Mouse (Mus musculus) stomach, embryonic 15.5 days (tissue): ENCODE measurements around the gene Dtnb. TPM values are rescaled to one million over a fixed set of nuclear protein-coding genes. Genes with fewer than 3 reads are reported as not detected.

Experiments used
- ATAC-seq: fragments of 200-750 bp; cut with Nextera tagmentation; 2 replicates; pipeline ENCODE4 v1.8.0; 2017; ENCODE audit warnings: low read depth, moderate number of reproducible peaks, moderate TSS enrichment; ENCODE audit not compliant: insufficient read depth, low FRiP score
- H3K27ac ChIP-seq: fragments of 300-500 bp; sonication (generic); 2 replicates; pipeline ENCODE4 v1.5.1; 2015; ENCODE audit warnings: mild to moderate bottlenecking, inconsistent platforms
- H3K27me3 ChIP-seq: fragments of 300-500 bp; sonication (generic); replicated peaks from 2 replicates; pipeline ENCODE4 v1.6.1; 2015; ENCODE audit warnings: inconsistent platforms
- H3K36me3 ChIP-seq: fragments of 300-500 bp; sonication (generic); 2 replicates; pipeline ENCODE4 v1.6.1; 2015; ENCODE audit warnings: inconsistent platforms
- H3K4me1 ChIP-seq: fragments of 300-500 bp; sonication (generic); 2 replicates; pipeline ENCODE4 v1.6.1; 2015; ENCODE audit warnings: inconsistent platforms
- H3K4me2 ChIP-seq: fragments of 300-500 bp; sonication (generic); 2 replicates; pipeline ENCODE4 v1.6.1; 2015; ENCODE audit warnings: mild to moderate bottlenecking, inconsistent platforms
- H3K4me3 ChIP-seq: fragments of 300-500 bp; sonication (generic); replicated peaks from 2 replicates; pipeline ENCODE4 v1.5.1; 2015; ENCODE audit warnings: inconsistent platforms
- H3K9ac ChIP-seq: fragments of 300-500 bp; sonication (generic); 2 replicates; pipeline ENCODE4 v1.6.1; 2015; ENCODE audit warnings: inconsistent platforms
- H3K9me3 ChIP-seq: fragments of 300-500 bp; sonication (generic); 2 replicates; pipeline ENCODE4 v1.6.1; 2016; ENCODE audit warnings: inconsistent platforms
- WGBS: fragments of 180-500 bp; shearing (Covaris S2); methylation state at CpG from one replicate; pipeline ENCODE4 v1.1.7; 2015; 5-methylcytosine and 5-hydroxymethylcytosine counted together
- polyA plus RNA-seq: library from polyadenylated mRNA; unstranded; fragments of >200 nt; fragmentation: Nextera tagmentation; extraction: Ambion mirVana; gene quantifications from 2 replicates; pipeline ENCODE4 v1.2.1, GENCODE M21; 2015

Dtnb gene
- polyA plus RNA-seq, 1 experiment from 2014 or later: 38.3 TPM

GRCm38 (mm10) chr12:3618144-3619020 lies 46.2 kb downstream of the Dtnb start:
- no peaks in the 10 kb centered on the region for H3K4me1 ChIP-seq
- H3K36me3 ChIP-seq: no peaks in the 10 kb centered on the region
- no peak overlapping the region for H3K4me3 ChIP-seq
- H3K4me2 ChIP-seq: no peak overlapping the region
- 87% methylated on average over 7 of the region's 7 CpGs for WGBS
- ATAC-seq: peak; percentile 85; the same call in 1 of the 2 replicates
- H3K27me3 ChIP-seq: no peaks in the 10 kb centered on the region
- no peak overlapping the region for H3K9ac ChIP-seq
- no peak overlapping the region for H3K27ac ChIP-seq
- H3K9me3 ChIP-seq: no peaks in the 10 kb centered on the region

DNA sequence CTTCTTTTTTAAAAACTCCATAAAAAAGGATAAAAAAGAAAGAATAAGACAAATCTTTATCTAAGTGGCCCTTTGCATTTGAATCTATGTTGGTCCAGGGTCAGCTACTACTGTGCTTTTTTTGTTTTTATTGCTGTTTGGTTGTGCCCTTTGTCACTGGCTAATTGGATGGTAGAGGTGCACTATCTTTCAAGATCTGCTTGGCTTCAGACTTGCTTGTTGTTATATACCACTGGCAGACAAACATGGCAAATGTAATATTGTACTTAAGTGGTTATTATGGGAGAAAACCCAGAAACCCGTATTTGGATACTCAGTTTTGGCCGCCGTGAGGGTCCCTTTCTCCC lies 46.8 kb downstream of the Dtnb start:
- Histone ChIP-seq H3K9ac (no peak overlapping the region), H3K4me1 (no peaks in the 10 kb centered on the region), H3K9me3 (no peaks in the 10 kb centered on the region), H3K36me3 (no peaks in the 10 kb centered on the region), H3K4me3 (no peak overlapping the region), H3K27ac (no peak overlapping the region), H3K4me2 (no peak overlapping the region), H3K27me3 (no peaks in the 10 kb centered on the region)
- no peak for ATAC-seq
- WGBS: 96% methylated on average over 3 of the region's 3 CpGs

- no peak overlapping the region for H3K4me2 ChIP-seq
- H3K4me1 ChIP-seq: no peaks in the 10 kb centered on the region
- H3K9me3 ChIP-seq: no peaks in the 10 kb centered on the region
- no peak overlapping the region for H3K27ac ChIP-seq
- H3K4me3 ChIP-seq: no peak overlapping the region
- 66% methylated on average over 4 of the region's 4 CpGs for WGBS
- no peak overlapping the region for H3K9ac ChIP-seq
- no peaks in the 10 kb centered on the region for H3K27me3 ChIP-seq
- no peak for ATAC-seq
- H3K36me3 ChIP-seq: no peaks in the 10 kb centered on the region
Measured at GRCm38 (mm10) chr12:3626880-3627279, 54.7 kb downstream of the Dtnb start.

DNA sequence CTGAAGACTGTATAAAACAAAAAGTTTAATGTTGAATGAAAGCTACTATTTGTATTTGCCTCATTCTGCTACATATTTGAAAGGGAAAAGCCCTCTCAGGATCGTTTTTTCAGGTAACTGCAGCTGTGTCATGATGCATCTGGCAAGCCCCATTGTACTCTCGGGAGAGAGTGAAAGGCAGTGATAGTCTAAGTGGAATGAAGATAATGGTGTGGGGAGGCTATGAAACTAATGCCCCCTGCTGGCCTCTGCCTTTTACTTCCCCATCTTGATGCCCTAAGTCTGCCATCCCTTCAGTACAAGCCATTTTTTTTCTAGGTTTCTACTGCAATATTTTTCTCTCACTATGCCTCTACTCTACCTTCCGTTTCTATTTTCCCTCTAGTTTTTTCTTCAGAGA lies 69.8 kb downstream of the Dtnb start:
- H3K36me3 ChIP-seq: no peaks in the 10 kb centered on the region
- no peak overlapping the region for H3K4me3 ChIP-seq
- H3K27me3 ChIP-seq: no peaks in the 10 kb centered on the region
- WGBS: 50% methylated on average over 3 of the region's 3 CpGs
- ATAC-seq: no peak
- H3K9me3 ChIP-seq: no peaks in the 10 kb centered on the region
- no peak overlapping the region for H3K4me2 ChIP-seq
- H3K27ac ChIP-seq: no peak overlapping the region
- H3K4me1 ChIP-seq: no peaks in the 10 kb centered on the region
- no peak overlapping the region for H3K9ac ChIP-seq

DNA sequence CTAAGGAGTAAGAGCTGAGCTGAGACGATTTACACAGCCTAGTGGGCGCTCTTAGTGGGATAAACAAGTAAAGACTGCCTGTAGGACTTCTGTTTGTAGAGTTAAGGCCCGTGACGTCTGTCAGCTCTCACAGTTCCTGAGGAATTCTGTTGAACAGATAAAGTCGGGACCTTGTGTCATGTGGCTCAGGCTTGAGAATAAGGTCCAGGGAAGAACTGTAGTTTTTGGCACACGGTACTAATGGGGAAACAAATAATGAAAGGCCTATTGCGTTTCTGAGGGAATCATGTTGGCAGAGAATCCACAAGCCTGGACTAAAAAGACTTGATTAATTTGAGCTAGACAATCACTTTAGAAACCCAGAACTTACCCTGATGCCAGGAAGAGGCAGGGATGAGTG lies 84.6 kb downstream of the Dtnb start:
- Histone ChIP-seq H3K27ac (no peak overlapping the region), H3K9ac (no peak overlapping the region), H3K9me3 (no peaks in the 10 kb centered on the region), H3K4me2 (no peak overlapping the region), H3K36me3 (no peaks in the 10 kb centered on the region), H3K27me3 (no peaks in the 10 kb centered on the region), H3K4me3 (no peak overlapping the region), H3K4me1 (no peaks in the 10 kb centered on the region)
- no peak for ATAC-seq
- 63% methylated on average over 7 of the region's 7 CpGs for WGBS

DNA sequence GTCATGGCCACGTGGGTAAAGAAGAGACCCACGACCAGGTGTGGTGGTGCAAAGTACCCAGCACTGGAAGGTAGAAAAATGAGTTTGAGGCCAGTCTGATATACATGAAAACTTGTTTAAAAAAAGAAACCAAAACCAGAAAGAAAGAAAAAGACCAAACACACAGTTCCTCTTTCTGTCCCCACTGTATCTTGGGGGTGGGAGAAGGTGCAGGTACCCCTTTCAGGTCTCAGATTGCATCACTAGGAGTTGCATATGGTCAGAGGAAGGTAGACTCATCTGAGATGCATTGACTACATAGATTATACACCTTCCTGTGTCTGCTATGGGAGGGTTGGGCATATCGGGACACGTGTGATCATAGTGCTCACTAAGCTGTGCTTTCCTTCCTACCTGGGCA lies 85.1 kb downstream of the Dtnb start:
- ATAC-seq: no peak
- Histone ChIP-seq H3K9ac (no peak overlapping the region), H3K4me3 (no peak overlapping the region), H3K36me3 (no peaks in the 10 kb centered on the region), H3K9me3 (no peaks in the 10 kb centered on the region), H3K4me1 (no peaks in the 10 kb centered on the region), H3K27me3 (no peaks in the 10 kb centered on the region), H3K4me2 (no peak overlapping the region), H3K27ac (no peak overlapping the region)
- WGBS: 87% methylated on average over 4 of the region's 4 CpGs

DNA sequence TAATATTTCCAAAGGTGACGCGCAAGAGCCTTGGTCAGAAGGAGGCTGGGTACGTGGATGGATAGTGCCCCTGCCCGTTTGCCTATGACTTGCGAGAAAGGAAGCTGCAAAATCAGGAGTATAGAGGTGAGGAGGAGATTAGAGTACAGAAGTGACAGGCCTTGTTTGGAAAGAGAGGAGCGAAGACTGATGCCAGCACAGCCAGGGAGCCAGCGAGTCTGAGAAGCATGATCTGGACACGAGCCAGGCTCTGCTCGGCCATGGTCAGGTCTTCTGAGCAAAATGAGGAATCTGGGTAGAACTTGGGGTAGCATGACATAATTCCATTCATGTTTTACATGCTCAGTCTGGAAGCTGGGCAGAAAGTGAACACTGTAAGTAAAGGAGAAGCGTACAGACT lies 85.6 kb downstream of the Dtnb start:
- no peak overlapping the region for H3K27ac ChIP-seq
- no peaks in the 10 kb centered on the region for H3K9me3 ChIP-seq
- H3K36me3 ChIP-seq: no peaks in the 10 kb centered on the region
- H3K9ac ChIP-seq: no peak overlapping the region
- no peaks in the 10 kb centered on the region for H3K4me1 ChIP-seq
- no peak overlapping the region for H3K4me2 ChIP-seq
- H3K27me3 ChIP-seq: no peaks in the 10 kb centered on the region
- 79% methylated on average over 10 of the region's 10 CpGs for WGBS
- ATAC-seq: no peak
- H3K4me3 ChIP-seq: no peak overlapping the region

DNA sequence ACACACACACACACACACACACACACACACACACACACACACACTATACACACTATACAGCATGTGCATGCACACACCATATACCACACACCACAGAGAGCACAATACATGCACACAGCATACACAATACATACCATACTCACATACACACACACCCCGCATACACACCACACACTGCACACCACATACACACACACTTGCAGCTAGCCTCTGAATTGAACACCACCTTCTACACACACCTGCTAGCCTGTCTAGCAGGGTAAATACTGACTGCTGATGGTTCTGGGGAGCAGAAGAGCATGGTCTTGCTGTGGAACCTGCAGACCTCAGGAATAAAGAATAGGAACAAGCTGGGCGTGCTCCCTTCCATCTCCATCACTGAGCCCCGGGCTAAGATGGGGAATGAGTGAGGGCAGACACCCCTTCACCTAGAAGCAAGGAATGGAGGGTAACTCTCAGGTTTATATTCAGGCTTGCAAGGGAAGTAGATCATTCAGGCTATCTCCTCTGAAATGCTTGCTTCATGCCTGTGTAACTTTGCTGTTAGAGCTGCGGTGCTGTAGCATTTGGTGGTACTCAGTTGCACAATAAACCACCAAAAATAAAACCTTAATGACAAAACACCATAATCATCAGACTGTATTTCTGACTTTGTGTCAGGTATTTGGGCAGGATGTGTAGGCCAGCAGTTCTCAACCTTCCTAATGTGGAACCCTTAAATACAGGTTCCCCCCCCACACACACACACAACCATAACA lies 87.6 kb downstream of the Dtnb start:
- WGBS: 82% methylated on average over 4 of the region's 4 CpGs
- H3K9me3 ChIP-seq: no peaks in the 10 kb centered on the region

GRCm38 (mm10) chr12:3660985-3661635 lies 88.9 kb downstream of the Dtnb start:
- Histone ChIP-seq H3K9ac (no peak overlapping the region), H3K4me2 (no peak overlapping the region), H3K27ac (no peak overlapping the region), H3K27me3 (no peaks in the 10 kb centered on the region), H3K36me3 (no peaks in the 10 kb centered on the region), H3K4me3 (no peak overlapping the region), H3K9me3 (no peaks in the 10 kb centered on the region), H3K4me1 (no peaks in the 10 kb centered on the region)
- ATAC-seq: no peak
- WGBS: 44% methylated on average over 1 of the region's 1 CpGs

More for the DNA sequence above, 87.6 kb downstream of the Dtnb start:
- no peaks in the 10 kb centered on the region for H3K4me1 ChIP-seq
- H3K36me3 ChIP-seq: no peaks in the 10 kb centered on the region
- no peak overlapping the region for H3K4me3 ChIP-seq
- no peak for ATAC-seq
- H3K4me2 ChIP-seq: no peak overlapping the region
- no peaks in the 10 kb centered on the region for H3K27me3 ChIP-seq
- no peak overlapping the region for H3K27ac ChIP-seq
- H3K9ac ChIP-seq: no peak overlapping the region

DNA sequence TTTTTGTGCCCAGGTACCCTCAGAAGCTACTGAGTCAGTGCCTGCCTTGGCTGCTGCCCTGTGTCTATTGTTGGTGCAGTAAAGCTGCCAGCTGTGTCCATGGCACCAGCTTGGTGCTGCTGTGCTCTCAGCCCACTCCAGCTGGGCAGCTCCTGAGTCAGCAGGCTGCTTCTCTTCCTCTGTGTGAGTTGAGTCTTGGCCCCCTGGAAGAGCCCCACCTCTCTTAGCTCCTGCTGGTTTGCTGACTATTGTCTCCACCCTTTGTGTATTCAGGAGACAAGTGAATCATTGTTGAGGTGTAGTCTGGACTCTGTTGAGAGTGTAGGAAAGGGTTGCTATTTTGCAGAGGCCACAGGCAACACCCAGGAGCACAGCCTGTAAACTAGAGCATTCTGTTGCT lies 90.5 kb downstream of the Dtnb start:
- Histone ChIP-seq H3K9me3 (no peaks in the 10 kb centered on the region), H3K27ac (no peak overlapping the region), H3K27me3 (no peaks in the 10 kb centered on the region), H3K9ac (no peak overlapping the region), H3K4me1 (no peaks in the 10 kb centered on the region), H3K36me3 (no peaks in the 10 kb centered on the region), H3K4me2 (no peak overlapping the region), H3K4me3 (no peak overlapping the region)
- ATAC-seq: peak; percentile 84

DNA sequence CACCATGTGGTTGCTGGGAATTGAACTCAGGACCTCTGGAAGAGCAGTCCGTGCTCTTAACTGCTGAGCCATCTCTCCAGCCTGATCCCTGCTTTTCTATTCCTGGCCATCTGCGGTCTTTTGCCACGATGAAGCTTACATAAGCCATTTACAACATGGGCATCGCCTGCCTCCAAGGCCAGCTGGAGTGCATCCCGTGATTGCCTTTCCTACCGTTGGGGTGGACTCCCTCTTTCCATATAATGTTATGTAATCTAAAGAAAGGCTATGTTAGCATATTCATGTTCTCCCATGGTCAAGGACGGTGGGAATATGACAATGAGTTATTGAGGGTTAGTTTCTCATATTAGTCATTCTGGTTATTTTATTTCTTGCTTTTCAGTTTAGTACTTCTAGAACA lies 91.2 kb downstream of the Dtnb start:
- no peak for ATAC-seq
- no peaks in the 10 kb centered on the region for H3K4me1 ChIP-seq

DNA sequence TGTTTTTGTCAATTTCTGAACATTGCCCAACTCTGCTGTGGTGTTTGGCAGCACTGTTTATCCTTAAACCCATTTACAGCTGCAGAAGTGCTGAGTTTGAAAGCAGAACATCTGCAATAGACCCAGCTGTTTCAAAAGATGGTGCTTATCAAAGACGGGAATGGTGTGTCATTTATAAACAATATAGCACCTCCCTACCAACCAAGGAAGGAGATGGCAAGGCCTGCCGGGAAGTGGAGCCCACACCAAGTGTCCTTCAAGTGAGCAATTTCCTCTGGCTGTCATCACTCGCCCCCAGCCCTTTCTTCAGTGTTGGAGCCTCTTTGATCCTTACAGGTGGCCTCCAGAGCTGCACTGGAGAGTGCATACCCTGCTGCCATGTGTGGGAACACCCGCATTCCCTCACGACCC lies 97.8 kb downstream of the Dtnb start:
- H3K27ac ChIP-seq: no peak overlapping the region
- H3K27me3 ChIP-seq: no peaks in the 10 kb centered on the region
- H3K9ac ChIP-seq: no peak overlapping the region
- H3K36me3 ChIP-seq: no peaks in the 10 kb centered on the region
- H3K4me2 ChIP-seq: no peak overlapping the region
- H3K9me3 ChIP-seq: no peaks in the 10 kb centered on the region
- no peak overlapping the region for H3K4me3 ChIP-seq
- no peaks in the 10 kb centered on the region for H3K4me1 ChIP-seq
- 37% methylated on average over 5 of the region's 5 CpGs for WGBS
- no peak for ATAC-seq

More for the DNA sequence above, 91.2 kb downstream of the Dtnb start:
- H3K9ac ChIP-seq: no peak overlapping the region
- no peak overlapping the region for H3K4me3 ChIP-seq
- 83% methylated on average over 7 of the region's 7 CpGs for WGBS
- H3K9me3 ChIP-seq: no peaks in the 10 kb centered on the region
- no peak overlapping the region for H3K27ac ChIP-seq
- no peak overlapping the region for H3K4me2 ChIP-seq
- H3K27me3 ChIP-seq: no peaks in the 10 kb centered on the region
- no peaks in the 10 kb centered on the region for H3K36me3 ChIP-seq
